Mouse (Mus musculus): ENCODE measurements around the gene Atp2b1. TPM values are rescaled to one million over a fixed set of nuclear protein-coding genes. Genes with fewer than 3 reads are reported as not detected.
"Not testable (repeated sequence)": the region's sequence is repeated elsewhere in the genome, so short reads cannot be mapped to it uniquely, and the experiment has no call there.

Gene Atp2b1
- total RNA-seq, 1 experiment: 66.8 TPM

DNA sequence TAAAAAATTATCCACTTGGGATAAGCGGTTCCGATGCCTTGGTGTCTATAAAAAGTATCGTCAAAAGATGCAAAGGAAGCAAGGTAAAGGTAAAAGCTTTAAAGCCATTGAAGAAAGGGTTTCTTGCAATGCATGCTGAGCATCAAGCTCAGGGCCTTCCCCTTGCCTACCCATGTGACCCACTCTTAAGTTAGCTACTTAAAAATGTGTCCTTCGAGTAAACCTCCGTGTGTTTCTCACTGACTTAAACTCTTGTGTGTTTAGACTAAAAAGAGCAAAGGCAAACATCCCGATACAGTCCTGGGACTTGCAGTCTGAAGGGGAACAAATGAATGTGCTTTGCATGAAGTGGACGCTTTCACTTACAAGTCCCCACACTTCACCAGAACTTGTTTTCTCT is 65.1 kb downstream of the Atp2b1 start:
- no peak for DNase-seq (ENCODE audit: low read depth, low spot score)
- Histone ChIP-seq H3K4me3 (ENCODE audit: insufficient read depth in 1 of 2, low read depth in 1 of 2, low read length in 2 of 2, poor library complexity in 1 of 2, severe bottlenecking in 1 of 2) (no peak overlapping the region), H3K4me1 (ENCODE audit: control insufficient read depth in 2 of 2, insufficient read depth in 2 of 2, low read length in 2 of 2, poor library complexity in 1 of 2) (no peaks in the 10 kb centered on the region), H3K36me3 (ENCODE audit: control insufficient read depth, insufficient read depth, low read length, poor library complexity, severe bottlenecking) (no peaks in the 10 kb centered on the region), H3K9ac (ENCODE audit: insufficient read depth, low read depth, low read length, poor library complexity, severe bottlenecking) (no peak overlapping the region), H3K27ac (ENCODE audit: insufficient read depth, low read depth, low read length, poor library complexity, severe bottlenecking) (no peak overlapping the region), H3K9me3 (ENCODE audit: control insufficient read depth, insufficient read depth, low read depth, low read length) (no peaks in the 10 kb centered on the region)
- in situ Hi-C loops (cut with MboI; ENCODE audit: low sequenced_read_pairs in 2 of 2, unreplicated experiment in 2 of 2): no loop called here
- no peak for TF ChIP-seq HCFC1 (IDR thresholded peaks at IDR 0.05; ENCODE audit: borderline replicate concordance, insufficient read depth, low read length)
- no peak for TF ChIP-seq ZC3H11A (IDR thresholded peaks at IDR 0.05; ENCODE audit: borderline replicate concordance, low read depth, low read length)
- no peak for TF ChIP-seq MAFK (IDR thresholded peaks at IDR 0.05; ENCODE audit: insufficient read depth, low read depth, low read length)

DNA sequence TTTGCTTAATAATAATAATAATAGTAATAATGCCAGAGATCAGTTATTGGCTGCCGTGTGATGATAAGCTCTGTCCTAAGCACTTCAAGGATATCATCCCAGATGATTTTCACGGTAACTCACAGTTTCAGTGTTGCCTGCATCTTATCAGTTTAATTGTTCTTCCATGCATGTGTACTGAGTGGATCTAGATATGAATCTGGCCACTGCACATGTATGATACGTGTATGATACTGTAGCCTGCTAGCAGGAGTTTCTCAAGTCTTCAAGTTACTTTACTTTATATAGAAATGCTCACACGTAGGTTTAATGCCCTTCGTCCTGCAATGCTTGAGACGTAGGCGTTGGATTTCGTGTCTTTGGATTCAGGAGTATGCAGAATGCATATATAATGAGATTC is 65.7 kb downstream of the Atp2b1 start:
- no peak for DNase-seq (ENCODE audit: low read depth, low spot score)
- H3K9ac ChIP-seq (ENCODE audit: insufficient read depth, low read depth, low read length, poor library complexity, severe bottlenecking): no peak overlapping the region
- TF ChIP-seq HCFC1 (IDR thresholded peaks at IDR 0.05; ENCODE audit: borderline replicate concordance, insufficient read depth, low read length) (no peak), ZC3H11A (IDR thresholded peaks at IDR 0.05; ENCODE audit: borderline replicate concordance, low read depth, low read length) (no peak), CHD2 (IDR thresholded peaks at IDR 0.05; ENCODE audit: low read depth, low read length) (no peak), MAFK (IDR thresholded peaks at IDR 0.05; ENCODE audit: insufficient read depth, low read depth, low read length) (no peak), ZNF384 (IDR thresholded peaks at IDR 0.05; ENCODE audit: low read depth, low read length) (no peak)

DNA sequence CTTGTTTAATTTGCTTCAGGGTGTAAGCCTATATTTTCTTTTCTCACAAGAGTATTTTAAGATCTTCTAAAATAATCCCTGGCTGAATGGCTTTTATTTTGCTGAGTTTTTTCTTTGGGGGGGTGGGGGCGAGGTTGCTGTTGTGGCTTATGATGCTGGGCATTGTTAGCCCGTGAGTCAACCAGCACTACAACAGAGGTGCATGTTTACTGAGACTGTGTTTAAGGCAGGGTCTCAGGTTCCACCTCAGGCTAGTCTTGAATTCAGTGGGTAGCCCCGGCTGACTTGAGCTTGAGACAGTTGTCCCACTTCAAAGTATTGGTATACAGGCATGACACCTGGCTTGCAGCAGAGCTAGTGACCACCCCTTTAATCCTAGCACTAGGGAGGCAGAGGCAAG is 77.8 kb downstream of the Atp2b1 start:
- in situ Hi-C loops (cut with MboI; ENCODE audit: low sequenced_read_pairs in 2 of 2, unreplicated experiment in 2 of 2): no loop called here
- Histone ChIP-seq H3K9me3 (ENCODE audit: control insufficient read depth, insufficient read depth, low read depth, low read length) (no peaks in the 10 kb centered on the region), H3K36me3 (ENCODE audit: control insufficient read depth, insufficient read depth, low read length, poor library complexity, severe bottlenecking) (peaks cover 11% of the 10 kb centered on the region), H3K9ac (ENCODE audit: insufficient read depth, low read depth, low read length, poor library complexity, severe bottlenecking) (no peak overlapping the region), H3K4me3 (ENCODE audit: insufficient read depth in 1 of 2, low read depth in 1 of 2, low read length in 2 of 2, poor library complexity in 1 of 2, severe bottlenecking in 1 of 2) (no peak overlapping the region), H3K27ac (ENCODE audit: insufficient read depth, low read depth, low read length, poor library complexity, severe bottlenecking) (no peak overlapping the region), H3K4me1 (ENCODE audit: control insufficient read depth in 2 of 2, insufficient read depth in 2 of 2, low read length in 2 of 2, poor library complexity in 1 of 2) (no peaks in the 10 kb centered on the region)
- no peak for TF ChIP-seq ZNF384 (IDR thresholded peaks at IDR 0.05; ENCODE audit: low read depth, low read length)
- TF ChIP-seq HCFC1 (IDR thresholded peaks at IDR 0.05; ENCODE audit: borderline replicate concordance, insufficient read depth, low read length): no peak
- TF ChIP-seq ZC3H11A (IDR thresholded peaks at IDR 0.05; ENCODE audit: borderline replicate concordance, low read depth, low read length): no peak
- no peak for TF ChIP-seq MAFK (IDR thresholded peaks at IDR 0.05; ENCODE audit: insufficient read depth, low read depth, low read length)
- TF ChIP-seq CHD2 (IDR thresholded peaks at IDR 0.05; ENCODE audit: low read depth, low read length): no peak
- DNase-seq (ENCODE audit: low read depth, low spot score): no peak

More for the DNA sequence above, 65.7 kb downstream of the Atp2b1 start:
- no peaks in the 10 kb centered on the region for H3K4me1 ChIP-seq (ENCODE audit: control insufficient read depth in 2 of 2, insufficient read depth in 2 of 2, low read length in 2 of 2, poor library complexity in 1 of 2)
- no peak overlapping the region for H3K4me3 ChIP-seq (ENCODE audit: insufficient read depth in 1 of 2, low read depth in 1 of 2, low read length in 2 of 2, poor library complexity in 1 of 2, severe bottlenecking in 1 of 2)
- H3K36me3 ChIP-seq (ENCODE audit: control insufficient read depth, insufficient read depth, low read length, poor library complexity, severe bottlenecking): no peaks in the 10 kb centered on the region
- H3K9me3 ChIP-seq (ENCODE audit: control insufficient read depth, insufficient read depth, low read depth, low read length): no peaks in the 10 kb centered on the region
- in situ Hi-C loops (cut with MboI; ENCODE audit: low sequenced_read_pairs in 2 of 2, unreplicated experiment in 2 of 2): no loop called here
- no peak overlapping the region for H3K27ac ChIP-seq (ENCODE audit: insufficient read depth, low read depth, low read length, poor library complexity, severe bottlenecking)

DNA sequence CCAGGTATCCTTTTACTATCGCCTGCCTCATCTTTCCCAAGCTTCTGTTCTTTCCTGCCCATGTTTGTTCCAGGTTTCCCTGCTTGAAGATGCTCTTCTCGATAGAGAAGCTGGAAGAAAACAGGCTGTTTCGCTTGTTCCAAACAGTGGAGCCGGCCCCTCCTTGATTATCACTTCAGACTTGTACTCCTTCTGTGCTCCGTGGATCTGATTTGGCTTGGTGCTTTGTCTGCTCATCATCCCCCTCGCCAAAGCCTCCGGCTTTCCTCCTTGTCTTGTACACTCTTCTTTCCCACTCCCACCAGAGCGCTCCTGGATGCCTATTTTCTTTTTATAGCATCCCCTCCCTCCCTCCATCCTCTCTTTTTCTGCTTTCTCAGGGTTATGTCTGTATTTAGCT is 79.0 kb downstream of the Atp2b1 start:
- in situ Hi-C loops (cut with MboI; ENCODE audit: low sequenced_read_pairs in 2 of 2, unreplicated experiment in 2 of 2): no loop called here
- Histone ChIP-seq H3K4me1 (ENCODE audit: control insufficient read depth in 2 of 2, insufficient read depth in 2 of 2, low read length in 2 of 2, poor library complexity in 1 of 2) (no peaks in the 10 kb centered on the region), H3K27ac (ENCODE audit: insufficient read depth, low read depth, low read length, poor library complexity, severe bottlenecking) (no peak overlapping the region), H3K4me3 (ENCODE audit: insufficient read depth in 1 of 2, low read depth in 1 of 2, low read length in 2 of 2, poor library complexity in 1 of 2, severe bottlenecking in 1 of 2) (no peak overlapping the region), H3K36me3 (ENCODE audit: control insufficient read depth, insufficient read depth, low read length, poor library complexity, severe bottlenecking) (peaks cover 9% of the 10 kb centered on the region; the same call in 1 of the 2 replicates), H3K9me3 (ENCODE audit: control insufficient read depth, insufficient read depth, low read depth, low read length) (no peaks in the 10 kb centered on the region), H3K9ac (ENCODE audit: insufficient read depth, low read depth, low read length, poor library complexity, severe bottlenecking) (no peak overlapping the region)
- no peak for DNase-seq (ENCODE audit: low read depth, low spot score)
- no peak for TF ChIP-seq ZC3H11A (IDR thresholded peaks at IDR 0.05; ENCODE audit: borderline replicate concordance, low read depth, low read length)

DNA sequence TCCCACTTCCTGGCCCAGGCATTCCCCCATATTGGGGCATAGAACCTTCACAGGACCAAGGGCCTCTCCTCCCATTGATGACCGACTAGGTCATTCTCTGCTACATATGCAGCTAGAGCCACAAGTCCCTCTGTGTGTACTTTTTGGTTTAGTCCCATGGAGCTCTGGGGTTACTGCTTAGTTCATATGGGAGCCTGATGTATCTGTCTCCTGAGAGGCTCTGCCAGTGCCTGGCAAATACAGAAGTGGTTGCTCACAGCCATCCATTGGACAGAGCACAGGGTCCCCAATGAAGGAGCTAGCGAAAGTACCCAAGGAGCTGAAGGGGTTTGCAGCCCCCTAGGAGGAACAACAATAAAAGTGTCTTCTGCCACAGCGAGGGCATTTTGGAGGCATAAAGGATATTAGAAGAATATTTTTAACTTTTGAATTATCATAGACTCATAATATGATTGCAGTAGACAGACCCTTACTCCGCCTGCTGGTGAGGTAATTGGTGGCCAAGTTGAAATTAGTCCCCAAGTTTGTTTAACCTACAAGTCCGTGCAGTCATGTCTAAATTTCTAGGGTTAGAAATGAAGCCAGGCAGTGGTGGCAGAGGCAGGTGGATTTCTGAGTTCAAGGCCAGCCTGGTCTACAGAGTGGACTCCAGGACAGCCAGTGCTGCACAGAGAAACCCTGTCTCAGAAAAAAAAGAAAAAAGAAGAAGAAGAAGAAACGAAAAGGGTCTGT is 81.0 kb downstream of the Atp2b1 start:
- in situ Hi-C loops (cut with MboI; ENCODE audit: low sequenced_read_pairs in 2 of 2, unreplicated experiment in 2 of 2); H3K9ac ChIP-seq (ENCODE audit: insufficient read depth, low read depth, low read length, poor library complexity, severe bottlenecking); H3K36me3 ChIP-seq (ENCODE audit: control insufficient read depth, insufficient read depth, low read length, poor library complexity, severe bottlenecking); DNase-seq (ENCODE audit: low read depth, low spot score); H3K4me3 ChIP-seq (ENCODE audit: insufficient read depth in 1 of 2, low read depth in 1 of 2, low read length in 2 of 2, poor library complexity in 1 of 2, severe bottlenecking in 1 of 2); H3K27ac ChIP-seq (ENCODE audit: insufficient read depth, low read depth, low read length, poor library complexity, severe bottlenecking); H3K4me1 ChIP-seq (ENCODE audit: control insufficient read depth in 2 of 2, insufficient read depth in 2 of 2, low read length in 2 of 2, poor library complexity in 1 of 2); H3K9me3 ChIP-seq (ENCODE audit: control insufficient read depth, insufficient read depth, low read depth, low read length): not testable (repeated sequence)

Data from ES-E14 (cell line).